13 mouse cellular contexts compared by ENCODE assay signal in the genomic region with DNA sequence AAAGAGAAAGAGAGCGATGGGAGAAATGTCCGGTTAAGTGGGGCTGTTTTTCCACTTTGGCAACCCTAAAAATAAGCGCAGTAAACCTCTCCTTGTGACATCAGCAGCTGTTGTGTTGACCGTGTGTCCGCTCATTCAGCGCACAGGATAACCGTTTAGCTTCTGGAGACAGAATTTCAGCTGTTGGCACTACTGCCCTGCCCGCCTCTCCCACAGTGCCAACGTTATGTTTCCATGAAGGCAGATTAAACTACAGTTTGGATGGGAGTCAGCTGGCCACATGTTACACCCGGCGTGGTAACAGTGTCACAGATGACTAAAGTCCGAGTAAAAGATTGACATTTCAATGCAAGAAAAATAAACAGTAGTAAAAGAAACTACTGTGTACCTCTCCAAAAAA. TPM values are rescaled to one million over a fixed set of nuclear protein-coding genes. Genes with fewer than 3 reads are reported as not detected.
DNase-seq lines count a peak whose midpoint lies in the region; ATAC-seq and TF ChIP-seq lines count a peak whose summit lies in the region.
"Had no signal": no experiment of that assay in that cellular context is flagged by ENCODE, and none has a peak within 500 bp of the region (broad histone marks: within the 10 kb centered on the region; RNA-seq: fewer than 3 reads in every experiment).

No protein-coding gene starts in this region.

- peak; percentile 57; the same call in 1 of the 2 replicates for ATAC-seq in embryonic facial prominence, embryonic 14.5 days (ENCODE audit: low read depth)
- ATAC-seq in lung, embryonic 15.5 days (ENCODE audit: borderline replicate concordance, extremely low read depth, low FRiP score, low TSS enrichment), result no peak; the same call in 1 of the 2 replicates
- ATAC-seq in erythroblast, adult 5-6 weeks (replicated peaks; ENCODE audit: low FRiP score, poor library complexity, severe bottlenecking), result no peak

- DNase-seq in embryonic facial prominence, embryonic 14.5 days (ENCODE audit: low spot score), result peak; percentile 56
- no peak for DNase-seq in embryonic facial prominence, embryonic 10.5 days (ENCODE audit: low spot score)
- no peak for DNase-seq in lung, adult 2 months
- peak; percentile 66 for DNase-seq in gastrocnemius, adult 18-20 months (ENCODE audit: low spot score)
- peak; percentile 18 to 44 for DNase-seq in kidney, postnatal 25 days
- DNase-seq in right cerebral cortex, postnatal 25 days, result no peak

- no peaks in the 10 kb centered on the region for H3K4me1 ChIP-seq in embryonic facial prominence, embryonic 14.5 days (ENCODE audit: control insufficient read depth, insufficient read depth, low read length)
- no peaks in the 10 kb centered on the region for H3K4me1 ChIP-seq in embryonic facial prominence, embryonic 10.5 days
- H3K4me1 ChIP-seq in lung, embryonic 15.5 days, result peaks cover 4% of the 10 kb centered on the region; the same call in 1 of the 2 replicates
- 0 out of 2 replicates have a peak, but pooled peaks cover 5% of the 10 kb centered on the region for H3K4me1 ChIP-seq in lung, adult 2 months (ENCODE audit: control insufficient read depth, insufficient read depth, low read length)
- H3K4me1 ChIP-seq: limb, embryonic 13.5 days; midbrain, embryonic 10.5 days had no signal

- TF ChIP-seq POLR2A in lung, adult 2 months (IDR thresholded peaks at IDR 0.05; ENCODE audit: borderline replicate concordance, extremely low read depth, low read depth, low read length), result no peak

- H3K36me3 ChIP-seq in embryonic facial prominence, embryonic 14.5 days (ENCODE audit: control insufficient read depth, insufficient read depth, low read length), result no peaks in the 10 kb centered on the region
- H3K36me3 ChIP-seq in embryonic facial prominence, embryonic 10.5 days (replicated peaks), result no peaks in the 10 kb centered on the region
- no peaks in the 10 kb centered on the region for H3K36me3 ChIP-seq in lung, embryonic 15.5 days
- H3K36me3 ChIP-seq: limb, embryonic 13.5 days; midbrain, embryonic 10.5 days had no signal

- H3K27ac ChIP-seq in embryonic facial prominence, embryonic 14.5 days (replicated peaks; ENCODE audit: low read depth, low read length), result no peak overlapping the region
- no peak overlapping the region for H3K27ac ChIP-seq in embryonic facial prominence, embryonic 10.5 days (replicated peaks)
- H3K27ac ChIP-seq in lung, embryonic 15.5 days, result no peak overlapping the region
- H3K27ac ChIP-seq: hindbrain, embryonic 14.5 days; limb, embryonic 13.5 days; midbrain, embryonic 10.5 days had no signal

- no peak overlapping the region for H3K9ac ChIP-seq in embryonic facial prominence, embryonic 14.5 days (ENCODE audit: low read depth, low read length)
- no peak overlapping the region for H3K9ac ChIP-seq in lung, embryonic 15.5 days
- H3K9ac ChIP-seq: hindbrain, embryonic 14.5 days; limb, embryonic 13.5 days had no signal

- no peak overlapping the region for H3K4me3 ChIP-seq in embryonic facial prominence, embryonic 14.5 days (ENCODE audit: low read depth, low read length)
- H3K4me3 ChIP-seq in embryonic facial prominence, embryonic 10.5 days, result no peak overlapping the region
- H3K4me3 ChIP-seq in lung, embryonic 15.5 days, result no peak overlapping the region
- no peak overlapping the region for H3K4me3 ChIP-seq in lung, adult 2 months (replicated peaks; ENCODE audit: extremely low read depth, low read depth, low read length)
- H3K4me3 ChIP-seq: erythroblast, embryonic 14.5 days; limb, embryonic 13.5 days; midbrain, embryonic 10.5 days had no signal

- WGBS in embryonic facial prominence, embryonic 14.5 days, result 66% methylated on average over 12 of the region's 12 CpGs
- 81% methylated on average over 12 of the region's 12 CpGs for WGBS in embryonic facial prominence, embryonic 10.5 days
- 43% methylated on average over 12 of the region's 12 CpGs for WGBS in lung, embryonic 15.5 days
- 36% methylated on average over 12 of the region's 12 CpGs for WGBS in lung, adult 2 months

- no peaks in the 10 kb centered on the region for H3K27me3 ChIP-seq in embryonic facial prominence, embryonic 14.5 days (replicated peaks; ENCODE audit: control insufficient read depth, insufficient read depth, low read length)
- H3K27me3 ChIP-seq in embryonic facial prominence, embryonic 10.5 days (replicated peaks; ENCODE audit: low read depth, poor library complexity, severe bottlenecking), result no peaks in the 10 kb centered on the region
- H3K27me3 ChIP-seq in lung, embryonic 15.5 days, result no peaks in the 10 kb centered on the region
- H3K27me3 ChIP-seq: limb, embryonic 13.5 days had no signal

- no peak overlapping the region for H3K4me2 ChIP-seq in embryonic facial prominence, embryonic 14.5 days (ENCODE audit: low read depth, low read length)
- H3K4me2 ChIP-seq in lung, embryonic 15.5 days, result peak overlapping the region; percentile 9; the same call in 1 of the 2 replicates
- H3K4me2 ChIP-seq: hindbrain, embryonic 14.5 days; limb, embryonic 13.5 days had no signal

- no peak for TF ChIP-seq CTCF in lung, adult 2 months (IDR thresholded peaks at IDR 0.05; ENCODE audit: insufficient read depth, low read length)

- H3K9me3 ChIP-seq in embryonic facial prominence, embryonic 14.5 days (ENCODE audit: control insufficient read depth, low read length), result no peaks in the 10 kb centered on the region
- H3K9me3 ChIP-seq in embryonic facial prominence, embryonic 10.5 days, result no peaks in the 10 kb centered on the region
- H3K9me3 ChIP-seq in lung, embryonic 15.5 days, result no peaks in the 10 kb centered on the region
- H3K9me3 ChIP-seq: limb, embryonic 13.5 days; midbrain, embryonic 10.5 days had no signal

RNA-seq across cellular contexts. Expression of a gene that starts 29.7 kb away (rescaled TPM):
- 37.3 and 44.6 TPM in 2 replicates for polyA plus RNA-seq in embryonic facial prominence, embryonic 14.5 days (2014; fragmentation: Nextera tagmentation; extraction: Ambion mirVana)
- 7.6 and 9.3 TPM in 2 replicates for polyA plus RNA-seq in embryonic facial prominence, embryonic 10.5 days (2016; fragmentation: Nextera tagmentation; extraction: Ambion mirVana)
- polyA plus RNA-seq in lung, embryonic 15.5 days (2015; fragmentation: Nextera tagmentation; extraction: Ambion mirVana), result 49.6 and 57.6 TPM in 2 replicates
- polyA plus RNA-seq in lung, adult 2 months (2012; rRNA removed), result 53.4 and 72.3 TPM in 2 replicates
- total RNA-seq in gastrocnemius, adult 18-20 months (2021), result 10 to 100 TPM; 15.9 to 19.2 TPM
- total RNA-seq in erythroblast, adult 5-6 weeks (2015; ENCODE audit: low replicate concordance), result 35.1 and 46.1 TPM in 2 replicates
- total RNA-seq in erythroblast, adult 5-6 weeks (2017; ENCODE audit: low replicate concordance), result 34.8 and 45.1 TPM in 2 replicates
- polyA plus RNA-seq: erythroblast, embryonic 14.5 days had no signal

RNA-seq across cellular contexts. Expression of a gene that starts 45.0 kb away (rescaled TPM):
- polyA plus RNA-seq in embryonic facial prominence, embryonic 14.5 days (2014; fragmentation: Nextera tagmentation; extraction: Ambion mirVana), result not detected in 2 replicates
- polyA plus RNA-seq in embryonic facial prominence, embryonic 10.5 days (2016; fragmentation: Nextera tagmentation; extraction: Ambion mirVana), result not detected in 2 replicates
- not detected in 2 replicates for polyA plus RNA-seq in lung, embryonic 15.5 days (2015; fragmentation: Nextera tagmentation; extraction: Ambion mirVana)
- 0.17 TPM in 1 of 2 replicates, not detected in the other for polyA plus RNA-seq in lung, adult 2 months (2012; rRNA removed)
- not detected for total RNA-seq in gastrocnemius, adult 18-20 months (2021)
- not detected in 2 replicates for total RNA-seq in erythroblast, adult 5-6 weeks (2015; ENCODE audit: low replicate concordance)
- total RNA-seq in erythroblast, adult 5-6 weeks (2017; ENCODE audit: low replicate concordance), result not detected in 2 replicates
- polyA plus RNA-seq: erythroblast, embryonic 14.5 days; hindbrain, embryonic 14.5 days; limb, embryonic 13.5 days; midbrain, embryonic 10.5 days; testis, adult 2 months had no signal

Comparison
In these comparisons a context has a peak if more than half of its experiments do, and no peak if none do; other contexts are left out.
1. DNase-seq: peak in embryonic facial prominence, embryonic 14.5 days (single experiment), gastrocnemius, adult 18-20 months (single experiment) and kidney, postnatal 25 days (2 of 2); none in embryonic facial prominence, embryonic 10.5 days (single experiment), lung, adult 2 months (single experiment) and right cerebral cortex, postnatal 25 days (single experiment).